In the genomic region with DNA sequence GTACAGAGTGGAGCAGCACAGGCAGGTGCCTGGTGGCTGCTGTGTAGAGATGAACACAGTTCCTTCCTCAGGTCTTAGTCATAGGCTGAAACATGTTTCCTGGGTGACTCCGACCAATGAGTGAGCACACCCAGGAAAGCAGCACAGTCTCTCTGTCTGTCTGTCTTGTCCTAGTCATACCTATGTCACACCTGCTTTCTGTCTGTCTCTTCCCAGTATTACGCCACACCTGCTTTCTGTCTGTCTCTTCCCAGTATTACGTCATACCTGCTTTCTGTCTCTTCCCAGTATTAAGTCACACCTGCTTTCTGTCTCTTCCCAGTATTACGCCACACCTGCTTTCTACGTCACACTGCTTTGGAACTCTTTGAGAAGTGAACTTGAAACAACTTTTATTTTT, we compare ENCODE assay signal across 26 mouse cellular contexts. TPM values are rescaled to one million over a fixed set of nuclear protein-coding genes. Genes with fewer than 3 reads are reported as not detected.
DNase-seq lines count a peak whose midpoint lies in the region; ATAC-seq and TF ChIP-seq lines count a peak whose summit lies in the region.
"Had no signal": no experiment of that assay in that cellular context is flagged by ENCODE, and none has a peak within 500 bp of the region (broad histone marks: within the 10 kb centered on the region; RNA-seq: fewer than 3 reads in every experiment).

No protein-coding gene starts in this region.

- DNase-seq in liver, result no peak
- peak; percentile 50 for DNase-seq in fat pad, adult 2 months (ENCODE audit: extremely low read depth, low read depth, low spot score)
- no peak for DNase-seq in stomach, postnatal 0 days (ENCODE audit: low spot score)
- DNase-seq: adrenal gland, adult 8-10 months; adrenal gland, postnatal 14 days; adrenal gland, postnatal 36 days; B cell, adult 2 months; cerebellum, adult 11-12 months; cerebellum, adult 2 months; cerebellum, adult 9-10 months; cerebellum, postnatal 10 days; cerebellum, postnatal 25 days had no signal

- TF ChIP-seq EP300 in stomach, postnatal 0 days (optimal IDR thresholded peaks at IDR 0.05), result no peak

- TF ChIP-seq CTCF in stomach, postnatal 0 days (IDR thresholded peaks at IDR 0.05; ENCODE audit: low read depth), result no peak

- H3K4me2 ChIP-seq in intestine, embryonic 16.5 days (ENCODE audit: low read depth, low read length), result no peak overlapping the region
- H3K4me2 ChIP-seq in intestine, embryonic 15.5 days (replicated peaks), result no peak overlapping the region
- no peak overlapping the region for H3K4me2 ChIP-seq in liver, embryonic 15.5 days
- H3K4me2 ChIP-seq in stomach, postnatal 0 days (replicated peaks; ENCODE audit: low read depth), result no peak overlapping the region
- H3K4me2 ChIP-seq in kidney, embryonic 14.5 days (replicated peaks; ENCODE audit: low read depth, low read length), result no peak overlapping the region
- H3K4me2 ChIP-seq: embryonic facial prominence, embryonic 12.5 days; forebrain, embryonic 12.5 days had no signal

- no peaks in the 10 kb centered on the region for H3K27me3 ChIP-seq in intestine, embryonic 16.5 days (replicated peaks; ENCODE audit: control insufficient read depth, insufficient read depth, low read length)
- no peaks in the 10 kb centered on the region for H3K27me3 ChIP-seq in intestine, embryonic 15.5 days (replicated peaks)
- no peaks in the 10 kb centered on the region for H3K27me3 ChIP-seq in liver, embryonic 15.5 days
- no peaks in the 10 kb centered on the region for H3K27me3 ChIP-seq in stomach, postnatal 0 days (ENCODE audit: control insufficient read depth, insufficient read depth, low read length)
- H3K27me3 ChIP-seq in kidney, embryonic 14.5 days (ENCODE audit: control insufficient read depth, insufficient read depth, low read length), result no peaks in the 10 kb centered on the region
- H3K27me3 ChIP-seq: CH12.LX; embryonic facial prominence, embryonic 12.5 days; forebrain, embryonic 12.5 days; Patski had no signal

- H3K4me1 ChIP-seq in intestine, embryonic 16.5 days (ENCODE audit: control insufficient read depth, insufficient read depth, low read length), result peaks cover 12% of the 10 kb centered on the region
- H3K4me1 ChIP-seq in intestine, embryonic 15.5 days (replicated peaks), result peaks cover 8% of the 10 kb centered on the region
- peaks cover 24% of the 10 kb centered on the region for H3K4me1 ChIP-seq in liver, embryonic 15.5 days (replicated peaks)
- no peaks in the 10 kb centered on the region; the same call in 1 of the 2 replicates for H3K4me1 ChIP-seq in stomach, postnatal 0 days (replicated peaks; ENCODE audit: control insufficient read depth, insufficient read depth)
- H3K4me1 ChIP-seq in kidney, embryonic 14.5 days (ENCODE audit: control insufficient read depth, insufficient read depth, low read length), result no peaks in the 10 kb centered on the region
- H3K4me1 ChIP-seq: embryonic facial prominence, embryonic 10.5 days; forebrain, embryonic 10.5 days; forebrain, embryonic 12.5 days had no signal

- H3K9ac ChIP-seq in intestine, embryonic 16.5 days (ENCODE audit: low read depth, low read length), result no peak overlapping the region
- no peak overlapping the region for H3K9ac ChIP-seq in intestine, embryonic 15.5 days
- H3K9ac ChIP-seq in liver, embryonic 15.5 days, result no peak overlapping the region
- no peak overlapping the region for H3K9ac ChIP-seq in stomach, postnatal 0 days (ENCODE audit: low read length)
- no peak overlapping the region for H3K9ac ChIP-seq in kidney, embryonic 14.5 days (ENCODE audit: low read depth, low read length)
- H3K9ac ChIP-seq: embryonic facial prominence, embryonic 12.5 days; forebrain, embryonic 12.5 days had no signal

- 90% methylated on average over 5 of the region's 5 CpGs for WGBS in intestine, embryonic 16.5 days
- 89% methylated on average over 5 of the region's 5 CpGs for WGBS in intestine, embryonic 15.5 days
- WGBS in liver, embryonic 15.5 days (ENCODE audit: insufficient replicate concordance), result 81% methylated on average over 5 of the region's 5 CpGs
- WGBS in stomach, postnatal 0 days, result 80% methylated on average over 5 of the region's 5 CpGs
- 97% methylated on average over 5 of the region's 5 CpGs for WGBS in kidney, embryonic 14.5 days

- H3K9me3 ChIP-seq in intestine, embryonic 16.5 days (ENCODE audit: control insufficient read depth, low read length), result no peaks in the 10 kb centered on the region
- no peaks in the 10 kb centered on the region for H3K9me3 ChIP-seq in intestine, embryonic 15.5 days
- no peaks in the 10 kb centered on the region for H3K9me3 ChIP-seq in liver, embryonic 15.5 days (replicated peaks)
- no peaks in the 10 kb centered on the region for H3K9me3 ChIP-seq in stomach, postnatal 0 days (ENCODE audit: control insufficient read depth, low read length)
- H3K9me3 ChIP-seq in kidney, embryonic 14.5 days (ENCODE audit: control insufficient read depth, low read length), result no peaks in the 10 kb centered on the region
- H3K9me3 ChIP-seq: embryonic facial prominence, embryonic 10.5 days; embryonic facial prominence, embryonic 12.5 days; forebrain, embryonic 10.5 days; forebrain, embryonic 12.5 days; G1E had no signal

- H3K4me3 ChIP-seq in intestine, embryonic 16.5 days (ENCODE audit: low read length), result no peak overlapping the region
- no peak overlapping the region for H3K4me3 ChIP-seq in intestine, embryonic 15.5 days (replicated peaks)
- H3K4me3 ChIP-seq in liver, embryonic 15.5 days (replicated peaks), result no peak overlapping the region
- no peak overlapping the region for H3K4me3 ChIP-seq in stomach, postnatal 0 days (ENCODE audit: low read depth, low read length)
- H3K4me3 ChIP-seq in kidney, embryonic 14.5 days (ENCODE audit: low read length), result no peak overlapping the region
- H3K4me3 ChIP-seq: embryonic facial prominence, embryonic 12.5 days; forebrain, embryonic 10.5 days; forebrain, embryonic 12.5 days had no signal

- no peak overlapping the region for H3K27ac ChIP-seq in intestine, embryonic 16.5 days (ENCODE audit: low read length)
- no peak overlapping the region for H3K27ac ChIP-seq in intestine, embryonic 15.5 days
- no peak overlapping the region for H3K27ac ChIP-seq in liver, embryonic 15.5 days (replicated peaks)
- no peak overlapping the region for H3K27ac ChIP-seq in stomach, postnatal 0 days (replicated peaks)
- H3K27ac ChIP-seq in kidney, embryonic 14.5 days (ENCODE audit: low read depth, low read length), result no peak overlapping the region
- H3K27ac ChIP-seq: embryonic facial prominence, embryonic 10.5 days; embryonic facial prominence, embryonic 12.5 days; forebrain, embryonic 10.5 days; forebrain, embryonic 12.5 days had no signal

- peaks cover 16% of the 10 kb centered on the region; the same call in 1 of the 2 replicates for H3K36me3 ChIP-seq in intestine, embryonic 16.5 days (ENCODE audit: control insufficient read depth, insufficient read depth, low read length)
- peaks cover 19% of the 10 kb centered on the region for H3K36me3 ChIP-seq in intestine, embryonic 15.5 days
- peaks cover 91% of the 10 kb centered on the region for H3K36me3 ChIP-seq in liver, embryonic 15.5 days (replicated peaks)
- H3K36me3 ChIP-seq in stomach, postnatal 0 days (ENCODE audit: control insufficient read depth, insufficient read depth, low read length), result peaks cover 6% of the 10 kb centered on the region; the same call in 1 of the 2 replicates
- peaks cover 82% of the 10 kb centered on the region for H3K36me3 ChIP-seq in kidney, embryonic 14.5 days (ENCODE audit: control insufficient read depth, insufficient read depth, low read length)

- peak; percentile 41; the same call in 1 of the 2 replicates for ATAC-seq in intestine, embryonic 16.5 days
- no peak for ATAC-seq in intestine, embryonic 15.5 days
- ATAC-seq in liver, embryonic 15.5 days (ENCODE audit: insufficient read depth), result 0 out of 2 replicates have a peak, but pooled peaks have one; percentile 20
- ATAC-seq in stomach, postnatal 0 days (ENCODE audit: low FRiP score, low TSS enrichment), result peak; percentile 67
- no peak for ATAC-seq in kidney, embryonic 14.5 days (ENCODE audit: low FRiP score, low TSS enrichment)
- ATAC-seq: activated CD4-positive, CD25-positive, alpha-beta regulatory T cell, adult 4 months; CD4-positive, CD25-positive, alpha-beta regulatory T cell, adult 4 months; forebrain, embryonic 14.5 days; Patski had no signal

RNA-seq across cellular contexts. Expression of gene Mapk8ip3, which starts 11.4 kb away (rescaled TPM):
- 20.2 and 21.8 TPM in 2 replicates for polyA plus RNA-seq in intestine, embryonic 16.5 days (2015; fragmentation: Nextera tagmentation; extraction: Ambion mirVana)
- polyA plus RNA-seq in intestine, embryonic 15.5 days (2015; fragmentation: Nextera tagmentation; extraction: Ambion mirVana), result 22.4 and 23.2 TPM in 2 replicates
- 8.3 and 10.0 TPM in 2 replicates for polyA plus RNA-seq in liver, embryonic 15.5 days (2015; fragmentation: Nextera tagmentation; extraction: Ambion mirVana)
- 6.2 and 6.5 TPM in 2 replicates for polyA plus RNA-seq in stomach, postnatal 0 days (2015; fragmentation: Nextera tagmentation; extraction: Ambion mirVana)
- polyA plus RNA-seq in kidney, embryonic 14.5 days (2014; fragmentation: Nextera tagmentation; extraction: Ambion mirVana), result 23.9 and 31.8 TPM in 2 replicates

RNA-seq across cellular contexts. Expression of gene Jpt2, which starts 12.3 kb away (rescaled TPM):
- 146 and 163 TPM in 2 replicates for polyA plus RNA-seq in intestine, embryonic 16.5 days (2015; fragmentation: Nextera tagmentation; extraction: Ambion mirVana)
- polyA plus RNA-seq in intestine, embryonic 15.5 days (2015; fragmentation: Nextera tagmentation; extraction: Ambion mirVana), result 183 and 187 TPM in 2 replicates
- polyA plus RNA-seq in liver, embryonic 15.5 days (2015; fragmentation: Nextera tagmentation; extraction: Ambion mirVana), result 60.0 and 62.4 TPM in 2 replicates
- 51.8 and 53.9 TPM in 2 replicates for polyA plus RNA-seq in stomach, postnatal 0 days (2015; fragmentation: Nextera tagmentation; extraction: Ambion mirVana)
- 131 and 155 TPM in 2 replicates for polyA plus RNA-seq in kidney, embryonic 14.5 days (2014; fragmentation: Nextera tagmentation; extraction: Ambion mirVana)

RNA-seq across cellular contexts. Expression of gene Nme3, which starts 51.9 kb away (rescaled TPM):
- 76.8 and 77.1 TPM in 2 replicates for polyA plus RNA-seq in intestine, embryonic 16.5 days (2015; fragmentation: Nextera tagmentation; extraction: Ambion mirVana)
- polyA plus RNA-seq in intestine, embryonic 15.5 days (2015; fragmentation: Nextera tagmentation; extraction: Ambion mirVana), result 71.7 and 85.4 TPM in 2 replicates
- 53.4 and 60.1 TPM in 2 replicates for polyA plus RNA-seq in liver, embryonic 15.5 days (2015; fragmentation: Nextera tagmentation; extraction: Ambion mirVana)
- 39.8 and 40.2 TPM in 2 replicates for polyA plus RNA-seq in stomach, postnatal 0 days (2015; fragmentation: Nextera tagmentation; extraction: Ambion mirVana)
- polyA plus RNA-seq in kidney, embryonic 14.5 days (2014; fragmentation: Nextera tagmentation; extraction: Ambion mirVana), result 84.6 and 99.5 TPM in 2 replicates

RNA-seq across cellular contexts. Expression of gene Mrps34, which starts 53.3 kb away (rescaled TPM):
- polyA plus RNA-seq in intestine, embryonic 16.5 days (2015; fragmentation: Nextera tagmentation; extraction: Ambion mirVana), result 121 and 129 TPM in 2 replicates
- 111 and 117 TPM in 2 replicates for polyA plus RNA-seq in intestine, embryonic 15.5 days (2015; fragmentation: Nextera tagmentation; extraction: Ambion mirVana)
- 52.3 and 52.8 TPM in 2 replicates for polyA plus RNA-seq in liver, embryonic 15.5 days (2015; fragmentation: Nextera tagmentation; extraction: Ambion mirVana)
- 102 and 104 TPM in 2 replicates for polyA plus RNA-seq in stomach, postnatal 0 days (2015; fragmentation: Nextera tagmentation; extraction: Ambion mirVana)
- 102 and 111 TPM in 2 replicates for polyA plus RNA-seq in kidney, embryonic 14.5 days (2014; fragmentation: Nextera tagmentation; extraction: Ambion mirVana)

RNA-seq across cellular contexts. Expression of gene Eme2, which starts 53.3 kb away (rescaled TPM):
- 28.3 and 33.0 TPM in 2 replicates for polyA plus RNA-seq in intestine, embryonic 16.5 days (2015; fragmentation: Nextera tagmentation; extraction: Ambion mirVana)
- 27.3 and 27.4 TPM in 2 replicates for polyA plus RNA-seq in intestine, embryonic 15.5 days (2015; fragmentation: Nextera tagmentation; extraction: Ambion mirVana)
- polyA plus RNA-seq in liver, embryonic 15.5 days (2015; fragmentation: Nextera tagmentation; extraction: Ambion mirVana), result 11.5 and 13.0 TPM in 2 replicates
- 15.6 and 17.6 TPM in 2 replicates for polyA plus RNA-seq in stomach, postnatal 0 days (2015; fragmentation: Nextera tagmentation; extraction: Ambion mirVana)
- 18.2 and 25.2 TPM in 2 replicates for polyA plus RNA-seq in kidney, embryonic 14.5 days (2014; fragmentation: Nextera tagmentation; extraction: Ambion mirVana)

Comparison
In these comparisons a context has a peak if more than half of its experiments do, and no peak if none do; other contexts are left out.
1. ATAC-seq: peak in intestine, embryonic 16.5 days (single experiment), liver, embryonic 15.5 days (single experiment) and stomach, postnatal 0 days (single experiment); none in intestine, embryonic 15.5 days (single experiment) and kidney, embryonic 14.5 days (single experiment).